Mouse (Mus musculus): ENCODE data around the gene Pla2g12b. TPM values are rescaled to one million over a fixed set of nuclear protein-coding genes. Genes with fewer than 3 reads are reported as not detected.

The Pla2g12b gene
- total RNA-seq (2012; rRNA removed), result not detected in 2 replicates
- polyA plus RNA-seq (2012; ENCODE audit: insufficient read depth in 1 of 2, insufficient read length in 2 of 2, low read depth in 1 of 2, low replicate concordance in 2 of 2, missing spikeins in 1 of 2), result not detected

- H3K4me3 ChIP-seq (ENCODE audit: control insufficient read depth in 1 of 2, insufficient read depth in 1 of 2, low read depth in 2 of 2, low read length in 2 of 2), result no peak within 1 kb of the TSS
- DNase-seq (ENCODE audit: low read depth, low spot score), result no peak
- H3K36me3 ChIP-seq (ENCODE audit: control insufficient read depth in 1 of 2, insufficient read depth in 2 of 2, low read length in 2 of 2), result no peaks in the 10 kb centered on the region
- no peak within 1 kb of the TSS for H3K27ac ChIP-seq (ENCODE audit: control insufficient read depth, low read depth, low read length)
- TF ChIP-seq USF2 (IDR thresholded peaks at IDR 0.05; ENCODE audit: borderline replicate concordance in 1 of 2, insufficient read depth in 1 of 2, low read depth in 1 of 2, low read length in 2 of 2), result no peak
- no peak for TF ChIP-seq CTCF (IDR thresholded peaks at IDR 0.05 in 2 of 3, conservative IDR thresholded peaks at IDR 0.05 in 1 of 3; ENCODE audit: control insufficient read depth in 1 of 3, insufficient read depth in 1 of 3, low read depth in 2 of 3, low read length in 3 of 3, poor library complexity in 1 of 3, severe bottlenecking in 1 of 3)
- TF ChIP-seq NELFE (IDR thresholded peaks at IDR 0.05; ENCODE audit: low read depth, low read length), result no peak
- no peak for TF ChIP-seq ETS1 (IDR thresholded peaks at IDR 0.05; ENCODE audit: low read depth, low read length)
- no peak for TF ChIP-seq ZNF384 (IDR thresholded peaks at IDR 0.05; ENCODE audit: low read depth, low read length)
- TF ChIP-seq MEF2A (IDR thresholded peaks at IDR 0.05; ENCODE audit: extremely low read depth, insufficient replicate concordance, low read depth, low read length, poor library complexity, severe bottlenecking), result no peak
- no peak for TF ChIP-seq E2F4 (IDR thresholded peaks at IDR 0.05; ENCODE audit: borderline replicate concordance, low read depth, low read length)
- TF ChIP-seq RCOR1 (IDR thresholded peaks at IDR 0.05; ENCODE audit: low read depth, low read length), result no peak
- TF ChIP-seq ZKSCAN1 (IDR thresholded peaks at IDR 0.05; ENCODE audit: low read depth, low read length), result no peak
- no peak for TF ChIP-seq UBTF (IDR thresholded peaks at IDR 0.05; ENCODE audit: borderline replicate concordance, insufficient read depth, low read depth, low read length)
- H3K79me2 ChIP-seq (ENCODE audit: control insufficient read depth, insufficient read depth, low read length, poor library complexity), result no peaks in the 10 kb centered on the region
- H3K9ac ChIP-seq (ENCODE audit: control insufficient read depth, low read depth, low read length, poor library complexity, severe bottlenecking), result no peak within 1 kb of the TSS
- H3K4me1 ChIP-seq (ENCODE audit: control insufficient read depth in 1 of 2, insufficient read depth in 2 of 2, low read length in 2 of 2), result no peaks in the 10 kb centered on the region
- no peaks in the 10 kb centered on the region for H3K9me3 ChIP-seq (replicated peaks; ENCODE audit: insufficient read depth, low read length)
- H3K27me3 ChIP-seq (ENCODE audit: control insufficient read depth in 1 of 2, insufficient read depth in 2 of 2, low read length in 2 of 2), result peaks cover 0 to 2% of the 10 kb centered on the region in 2 experiments; a peak in 3 of 4 replicates
Observed at GRCm38 (mm10) chr10:59402899-59403792, at the start of gene Pla2g12b. Gene Pla2g12b, plus strand, starts transcription at chr10:59403660.

DNA sequence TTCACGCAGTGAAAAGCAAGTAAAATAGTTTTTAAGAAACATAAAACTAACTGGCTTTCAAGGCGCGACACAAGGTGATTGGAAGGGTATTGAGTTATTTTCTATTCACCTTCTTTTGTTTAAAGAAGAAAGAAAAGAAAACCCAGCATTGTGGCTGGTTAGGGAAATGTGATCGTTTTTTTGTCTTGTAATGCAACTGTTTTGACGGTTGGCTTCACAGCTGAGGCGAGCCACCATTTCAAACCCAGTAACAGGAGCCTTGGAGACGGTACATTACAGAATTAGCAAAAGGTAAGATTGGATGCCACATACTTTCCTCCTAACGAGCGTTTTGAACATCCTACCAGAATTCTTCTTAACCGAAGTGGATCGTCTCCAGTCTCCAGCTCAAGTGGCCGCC is 49.3 kb upstream of the Pla2g12b start:
- H3K27me3 ChIP-seq (ENCODE audit: control insufficient read depth in 1 of 2, insufficient read depth in 2 of 2, low read length in 2 of 2), result no peaks in the 10 kb centered on the region
- no peak overlapping the region for H3K27ac ChIP-seq (ENCODE audit: control insufficient read depth, low read depth, low read length)
- H3K4me3 ChIP-seq (ENCODE audit: control insufficient read depth in 1 of 2, insufficient read depth in 1 of 2, low read depth in 2 of 2, low read length in 2 of 2), result no peak overlapping the region
- no peaks in the 10 kb centered on the region; the same call in 1 of the 2 replicates for H3K79me2 ChIP-seq (ENCODE audit: control insufficient read depth, insufficient read depth, low read length, poor library complexity)
- H3K9me3 ChIP-seq (replicated peaks; ENCODE audit: insufficient read depth, low read length), result no peaks in the 10 kb centered on the region
- H3K9ac ChIP-seq (ENCODE audit: control insufficient read depth, low read depth, low read length, poor library complexity, severe bottlenecking), result no peak overlapping the region
- H3K36me3 ChIP-seq (ENCODE audit: control insufficient read depth in 1 of 2, insufficient read depth in 2 of 2, low read length in 2 of 2), result peaks cover 5 to 39% of the 10 kb centered on the region in 2 experiments
- peaks cover 0 to 7% of the 10 kb centered on the region in 2 experiments; a peak in 2 of 4 replicates for H3K4me1 ChIP-seq (ENCODE audit: control insufficient read depth in 1 of 2, insufficient read depth in 2 of 2, low read length in 2 of 2)
- DNase-seq (ENCODE audit: low read depth, low spot score), result no peak
- TF ChIP-seq MXI1 (IDR thresholded peaks at IDR 0.05; ENCODE audit: low read depth, low read length), result no peak
- no peak for TF ChIP-seq SIN3A (IDR thresholded peaks at IDR 0.05; ENCODE audit: low read length)
- TF ChIP-seq MAX (IDR thresholded peaks at IDR 0.05; ENCODE audit: low read length), result no peak
- no peak for TF ChIP-seq UBTF (IDR thresholded peaks at IDR 0.05; ENCODE audit: borderline replicate concordance, insufficient read depth, low read depth, low read length)
- no peak for TF ChIP-seq EP300 (IDR thresholded peaks at IDR 0.05; ENCODE audit: low read depth in 1 of 2, low read length in 2 of 2)
- no peak for TF ChIP-seq MEF2A (IDR thresholded peaks at IDR 0.05; ENCODE audit: extremely low read depth, insufficient replicate concordance, low read depth, low read length, poor library complexity, severe bottlenecking)
- TF ChIP-seq ETS1 (IDR thresholded peaks at IDR 0.05; ENCODE audit: low read depth, low read length), result no peak
- no peak for TF ChIP-seq MYB (IDR thresholded peaks at IDR 0.05; ENCODE audit: low read depth, low read length)
- no peak for TF ChIP-seq TCF12 (IDR thresholded peaks at IDR 0.05; ENCODE audit: low read depth, low read length)
